Mouse (Mus musculus) macrophage (primary cell): ENCODE measurements around the gene Kbtbd12. TPM values are rescaled to one million over a fixed set of nuclear protein-coding genes. Genes with fewer than 3 reads are reported as not detected.

ENCODE experiments used
- H3K27ac ChIP-seq: fragments of 350-480 bp; formaldehyde crosslinking; 2 replicates; pipeline ENCODE4 v1.9.0; 2021
- H3K36me3 ChIP-seq: fragments of 350-480 bp; formaldehyde crosslinking; 2 replicates; pipeline ENCODE4 v1.9.0; 2021; ENCODE audit errors: inconsistent target
- H3K4me3 ChIP-seq: fragments of 350-480 bp; formaldehyde crosslinking; 2 replicates; pipeline ENCODE4 v1.9.0; 2021; ENCODE audit errors: inconsistent target
- H3K79me2 ChIP-seq: fragments of 350-480 bp; formaldehyde crosslinking; 2 replicates; pipeline ENCODE4 v1.9.0; 2021; ENCODE audit errors: inconsistent target
- WGBS: methylation state at CpG from one replicate; pipeline ENCODE4 v1.1.7; 2026; ENCODE audit warnings: inconsistent platforms; ENCODE audit not compliant: missing documents; 5-methylcytosine and 5-hydroxymethylcytosine counted together
- polyA plus RNA-seq: library from polyadenylated mRNA; stranded (reverse); fragments of 250-400 nt; gene quantifications from 3 replicates; pipeline ENCODE4 v1.2.4, GENCODE M21; 2018; ENCODE audit warnings: inconsistent platforms

The Kbtbd12 gene
- polyA plus RNA-seq, 1 experiment from 2014 or later = 1.2 TPM

DNA sequence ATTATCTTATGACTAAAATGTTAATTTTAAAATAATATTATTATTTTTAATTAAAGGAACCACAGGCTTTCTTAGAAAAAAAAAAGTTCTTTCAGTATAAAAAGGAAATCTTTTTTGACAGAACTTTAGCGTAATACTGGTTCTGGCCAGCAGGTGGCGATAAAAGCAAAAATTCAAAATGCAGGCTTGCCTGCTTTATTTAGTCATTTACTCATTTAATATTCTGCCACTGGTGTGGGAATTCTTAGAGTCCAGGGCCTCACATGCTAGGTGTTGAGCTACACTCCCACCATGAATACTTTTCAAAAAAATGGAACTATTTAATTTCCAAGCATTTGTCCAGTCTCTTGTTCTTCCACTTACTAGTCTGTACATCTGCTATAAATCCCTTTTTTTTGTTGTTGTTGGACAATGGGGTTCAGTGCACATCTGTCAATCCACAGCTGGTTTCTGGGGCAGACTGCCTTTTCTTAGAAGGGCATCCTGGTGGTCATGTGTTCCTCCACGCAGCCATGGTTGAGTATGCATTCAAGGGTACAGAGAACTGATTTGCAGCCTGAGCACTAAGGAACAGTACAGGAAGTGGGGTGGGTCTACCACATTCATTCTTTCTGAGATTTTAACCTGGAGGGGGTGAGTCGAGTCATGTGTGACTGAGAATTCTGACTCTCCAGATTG lies 88.5 kb downstream of the Kbtbd12 start:
- no peak overlapping the region for H3K27ac ChIP-seq
- no peaks in the 10 kb centered on the region for H3K79me2 ChIP-seq
- 24% methylated on average over 4 of the region's 4 CpGs for WGBS

DNA sequence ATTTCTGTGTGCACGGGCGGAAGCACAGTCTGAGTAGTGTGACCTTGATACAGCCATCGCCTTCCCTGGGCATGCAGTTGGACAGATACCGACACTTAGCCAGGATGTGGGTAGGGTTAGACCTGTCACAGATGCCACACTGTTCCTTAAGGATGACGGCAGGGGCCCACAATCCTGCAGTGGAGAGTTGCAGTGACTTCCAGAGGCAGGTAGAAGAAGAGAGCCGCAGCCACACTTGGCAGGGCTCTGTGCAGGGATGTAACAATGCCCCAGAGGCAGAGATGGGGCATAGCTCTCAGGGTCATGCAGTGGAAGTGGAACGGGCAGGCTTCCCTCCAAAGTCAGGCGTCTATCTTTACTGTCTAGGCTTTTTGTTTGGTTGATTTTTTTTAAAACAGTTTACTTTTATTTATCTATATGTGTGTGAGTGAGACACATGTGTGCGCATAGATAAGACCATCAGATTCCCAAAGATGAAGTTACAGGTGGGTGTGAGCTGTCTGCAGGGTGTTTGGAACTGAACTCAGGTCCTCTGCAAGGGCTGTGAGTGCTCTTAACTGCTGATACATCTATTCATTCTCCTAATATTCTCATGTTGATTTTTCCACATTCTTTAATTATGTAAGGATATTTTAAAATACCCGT lies 89.2 kb downstream of the Kbtbd12 start:
- 82% methylated on average over 10 of the region's 10 CpGs for WGBS
- H3K4me3 ChIP-seq = no peak overlapping the region
- no peaks in the 10 kb centered on the region for H3K36me3 ChIP-seq
- no peaks in the 10 kb centered on the region for H3K79me2 ChIP-seq
- no peak overlapping the region for H3K27ac ChIP-seq

More for the DNA sequence above, 88.5 kb downstream of the Kbtbd12 start:
- H3K36me3 ChIP-seq = no peaks in the 10 kb centered on the region
- no peak overlapping the region for H3K4me3 ChIP-seq

DNA sequence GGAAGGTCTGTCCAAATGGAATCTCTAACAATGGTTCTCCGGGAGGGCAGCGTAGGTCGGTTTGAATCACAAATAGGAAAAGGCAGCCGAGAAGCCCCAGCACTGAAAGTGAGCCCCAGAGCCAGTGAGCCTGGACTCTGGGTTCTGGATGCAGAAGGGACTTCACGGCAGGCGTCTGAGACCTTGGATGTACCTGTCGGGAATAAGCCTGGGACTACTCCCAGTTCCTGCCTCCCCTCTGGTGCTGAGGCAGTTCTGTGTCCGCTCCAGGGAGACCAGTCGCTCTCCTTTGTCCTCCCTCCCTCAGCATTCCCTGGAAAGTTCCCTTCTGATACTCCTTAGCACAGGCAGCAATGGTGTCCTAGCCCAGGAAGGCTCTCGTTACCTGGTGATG lies 92.4 kb downstream of the Kbtbd12 start:
- WGBS = 49% methylated on average over 10 of the region's 10 CpGs
- H3K36me3 ChIP-seq = no peaks in the 10 kb centered on the region
- no peak overlapping the region for H3K4me3 ChIP-seq
- no peak overlapping the region for H3K27ac ChIP-seq
- H3K79me2 ChIP-seq = no peaks in the 10 kb centered on the region

DNA sequence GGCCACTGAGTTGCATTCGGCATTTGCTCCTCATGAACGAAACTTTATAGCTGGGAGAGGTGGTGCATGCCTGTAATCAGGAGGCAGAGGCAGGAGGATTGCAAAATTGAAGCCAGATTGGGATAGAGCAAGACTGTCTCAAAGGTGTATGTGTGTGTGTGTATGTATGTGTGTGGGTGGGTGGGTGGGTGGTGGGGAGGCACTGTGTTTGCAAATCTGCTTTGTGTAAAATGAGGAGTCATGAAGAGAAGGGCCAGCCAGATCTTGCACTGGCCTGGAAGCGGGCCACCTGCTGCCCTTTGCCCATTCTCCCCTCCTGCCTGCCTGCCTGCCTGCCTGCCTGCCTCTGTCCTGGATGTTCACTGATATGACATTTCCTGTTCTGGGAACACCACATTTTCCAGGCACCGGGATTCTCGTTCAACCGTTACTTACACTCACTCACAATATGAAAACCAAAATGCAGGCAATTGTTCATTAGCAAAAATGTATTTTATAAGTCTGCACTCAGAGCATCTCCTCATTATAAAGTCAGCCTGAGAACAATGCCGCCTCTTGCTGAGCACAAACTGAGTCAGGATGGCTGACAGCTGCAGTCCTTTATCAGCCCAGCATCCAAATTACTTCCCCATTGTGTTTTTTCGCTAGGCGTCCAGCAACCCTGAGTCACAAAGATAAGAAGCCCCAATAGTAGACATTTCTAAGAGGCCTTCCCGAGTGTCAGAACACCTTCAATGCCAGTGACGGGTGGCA lies 92.9 kb downstream of the Kbtbd12 start:
- 32% methylated on average over 10 of the region's 11 CpGs for WGBS
- H3K27ac ChIP-seq = no peak overlapping the region
- H3K4me3 ChIP-seq = no peak overlapping the region
- H3K36me3 ChIP-seq = no peaks in the 10 kb centered on the region
- no peaks in the 10 kb centered on the region for H3K79me2 ChIP-seq

DNA sequence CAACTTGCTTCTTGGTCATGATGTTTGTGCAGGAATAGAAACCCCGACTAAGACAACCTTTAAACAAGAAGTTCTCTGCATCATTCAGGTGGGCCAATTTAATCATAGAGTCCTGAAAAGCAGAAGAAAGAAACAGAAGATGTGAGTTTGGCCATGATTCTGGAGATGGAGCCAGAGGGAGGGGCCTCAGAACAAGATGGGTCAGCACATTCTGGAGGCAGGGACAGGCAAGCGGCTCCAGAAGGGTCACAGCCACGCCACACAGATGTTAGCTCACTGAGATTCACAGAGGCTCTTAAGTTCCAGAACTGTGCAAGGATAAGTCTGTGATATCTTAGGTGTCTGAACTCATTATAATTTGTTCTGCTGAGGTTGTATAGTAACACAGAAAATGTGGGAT lies 93.5 kb downstream of the Kbtbd12 start:
- no peak overlapping the region for H3K27ac ChIP-seq
- no peaks in the 10 kb centered on the region for H3K36me3 ChIP-seq
- 94% methylated on average over 3 of the region's 3 CpGs for WGBS
- H3K79me2 ChIP-seq = no peaks in the 10 kb centered on the region
- H3K4me3 ChIP-seq = no peak overlapping the region

DNA sequence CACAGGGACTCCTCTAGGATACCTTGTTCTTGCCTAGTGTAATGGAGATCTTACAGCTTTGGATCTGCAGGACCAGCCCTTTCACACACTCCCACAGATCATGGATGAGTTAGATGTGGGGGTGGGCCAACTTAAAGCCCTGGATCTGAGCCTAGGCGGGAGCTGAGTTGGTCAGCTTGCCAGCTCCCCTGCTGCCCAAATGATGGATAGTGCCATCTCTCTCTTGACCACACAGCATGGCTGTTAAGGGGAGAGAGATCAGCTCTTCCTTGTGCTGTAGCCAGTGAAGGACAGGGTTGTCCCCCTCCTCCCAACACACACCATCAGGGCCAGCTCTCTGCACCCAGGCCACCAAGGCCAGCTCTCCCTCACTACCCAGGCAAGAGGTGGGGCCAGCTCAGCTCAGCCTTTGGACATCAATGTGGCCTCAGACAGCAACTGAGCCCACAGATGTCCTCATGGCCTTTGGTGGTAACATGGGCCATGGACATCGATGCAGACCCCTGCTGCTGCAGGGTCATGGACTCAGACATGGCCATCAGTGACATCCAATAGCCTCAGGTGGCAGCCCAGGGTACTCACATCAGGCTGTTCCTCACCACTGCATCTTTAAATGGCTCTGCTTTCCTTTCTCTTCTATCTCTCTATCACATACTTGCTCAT lies 97.5 kb downstream of the Kbtbd12 start:
- Histone ChIP-seq H3K27ac (no peak overlapping the region), H3K36me3 (no peaks in the 10 kb centered on the region), H3K79me2 (no peaks in the 10 kb centered on the region), H3K4me3 (no peak overlapping the region)
- 83% methylated on average over 2 of the region's 2 CpGs for WGBS

DNA sequence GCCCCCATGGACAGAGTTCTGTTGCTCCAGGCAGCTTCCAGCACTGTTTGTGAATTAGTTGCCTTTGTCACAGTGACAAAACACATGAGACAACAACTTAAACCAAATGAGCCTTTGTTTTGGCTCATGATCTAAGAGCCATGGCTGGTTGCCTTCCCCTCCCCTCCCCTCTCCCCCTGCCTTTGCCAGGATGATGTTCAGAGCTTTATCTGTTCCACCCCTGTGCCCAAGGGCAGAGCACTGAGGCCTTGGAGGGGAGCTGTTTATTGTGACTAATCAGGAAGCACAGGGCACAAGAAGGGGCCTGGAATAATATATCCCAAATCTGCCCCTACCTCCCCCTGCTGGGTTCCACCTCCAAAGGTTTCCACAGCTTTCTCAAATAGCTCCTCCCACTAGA lies 107.4 kb downstream of the Kbtbd12 start:
- Histone ChIP-seq H3K36me3 (no peaks in the 10 kb centered on the region), H3K4me3 (no peak overlapping the region), H3K79me2 (no peaks in the 10 kb centered on the region), H3K27ac (no peak overlapping the region)

DNA sequence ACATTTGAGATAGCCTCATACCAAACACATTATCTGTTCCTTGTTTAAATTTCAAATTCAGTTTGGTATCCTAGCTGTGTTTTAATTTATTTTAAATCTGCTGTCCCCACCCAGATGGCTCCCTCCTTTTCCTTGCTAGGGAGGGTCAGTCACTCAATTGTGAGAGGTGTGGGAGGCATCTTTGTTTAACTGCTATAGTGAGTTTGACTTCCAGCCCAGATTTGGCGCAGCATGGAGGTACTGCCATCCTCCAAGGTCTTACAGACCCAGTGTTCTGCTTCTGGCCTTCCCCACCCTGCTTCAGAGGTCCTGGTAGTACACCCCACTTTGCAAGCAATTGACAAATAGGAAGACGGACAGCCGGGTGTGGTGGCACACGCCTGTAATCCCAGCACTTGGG lies 113.7 kb downstream of the Kbtbd12 start:
- WGBS = 95% methylated on average over 3 of the region's 4 CpGs
- Histone ChIP-seq H3K79me2 (no peaks in the 10 kb centered on the region), H3K4me3 (no peak overlapping the region), H3K27ac (no peak overlapping the region), H3K36me3 (no peaks in the 10 kb centered on the region)

DNA sequence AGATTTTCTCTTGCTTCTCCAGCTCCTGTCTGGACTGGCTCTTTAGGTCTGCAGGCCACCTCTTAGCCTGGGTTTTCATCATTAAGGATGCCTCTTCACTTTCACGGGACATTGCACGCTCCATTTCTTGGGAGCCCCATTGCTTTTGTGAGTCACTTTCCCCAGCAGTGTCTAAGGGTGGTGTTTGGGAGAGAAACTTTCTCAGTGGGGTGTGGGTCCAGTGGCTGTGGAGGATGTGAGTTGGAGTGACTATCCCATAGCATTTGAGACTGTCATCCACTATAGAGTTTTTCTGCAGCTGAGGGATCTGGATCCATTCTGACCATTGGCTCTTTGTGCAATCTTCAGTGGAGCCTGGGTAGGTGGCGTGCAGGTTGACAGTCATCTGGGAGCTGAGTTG lies 114.3 kb downstream of the Kbtbd12 start:
- Histone ChIP-seq H3K79me2 (no peaks in the 10 kb centered on the region), H3K4me3 (no peak overlapping the region), H3K27ac (no peak overlapping the region), H3K36me3 (no peaks in the 10 kb centered on the region)
- WGBS = 96% methylated on average over 3 of the region's 3 CpGs

DNA sequence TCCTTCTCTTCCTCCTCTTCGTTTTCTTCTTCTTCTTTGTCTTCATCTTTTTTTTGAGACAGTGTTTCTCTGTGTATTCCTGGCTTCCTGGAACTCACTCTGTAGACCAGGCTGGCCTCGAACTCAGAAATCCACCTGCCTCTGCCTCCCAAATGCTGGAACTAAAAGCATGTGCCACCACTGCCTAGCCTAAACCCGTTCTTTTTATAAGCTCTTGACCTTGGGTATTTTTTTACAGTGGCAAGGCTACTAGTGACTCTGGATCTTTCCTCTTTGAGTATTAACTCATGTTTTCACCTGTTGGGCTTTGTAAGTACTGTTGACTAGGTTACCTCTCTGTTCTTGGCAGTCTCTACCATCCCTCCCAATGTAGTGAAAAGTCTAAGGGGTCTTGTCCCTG lies 114.7 kb downstream of the Kbtbd12 start:
- Histone ChIP-seq H3K79me2 (peaks cover 4% of the 10 kb centered on the region), H3K4me3 (no peak overlapping the region), H3K36me3 (no peaks in the 10 kb centered on the region), H3K27ac (no peak overlapping the region)
- WGBS = 46% methylated on average over 3 of the region's 3 CpGs

DNA sequence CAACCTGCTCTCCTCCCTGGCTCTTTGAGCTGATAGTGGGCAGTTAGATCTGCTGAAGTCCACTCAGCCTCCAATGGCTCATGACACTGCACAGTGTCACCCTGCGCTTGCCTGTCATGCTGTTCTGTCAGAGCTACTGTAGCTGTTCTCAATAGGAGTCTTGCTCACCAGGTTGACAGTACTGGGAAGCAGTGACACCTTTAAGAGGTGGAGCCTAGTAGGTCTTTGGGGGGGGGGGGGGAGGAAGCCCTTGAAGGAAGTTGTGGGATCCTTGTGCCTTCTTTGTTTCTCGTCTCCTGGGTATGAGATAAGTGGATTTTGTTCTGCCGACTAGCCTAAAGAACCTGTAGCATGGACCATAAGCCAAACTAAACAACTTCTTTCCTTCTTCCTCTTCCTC lies 115.1 kb downstream of the Kbtbd12 start:
- Histone ChIP-seq H3K79me2 (peaks cover 8% of the 10 kb centered on the region), H3K4me3 (no peak overlapping the region), H3K27ac (no peak overlapping the region), H3K36me3 (no peaks in the 10 kb centered on the region)
- WGBS = 22% methylated on average over 3 of the region's 3 CpGs

DNA sequence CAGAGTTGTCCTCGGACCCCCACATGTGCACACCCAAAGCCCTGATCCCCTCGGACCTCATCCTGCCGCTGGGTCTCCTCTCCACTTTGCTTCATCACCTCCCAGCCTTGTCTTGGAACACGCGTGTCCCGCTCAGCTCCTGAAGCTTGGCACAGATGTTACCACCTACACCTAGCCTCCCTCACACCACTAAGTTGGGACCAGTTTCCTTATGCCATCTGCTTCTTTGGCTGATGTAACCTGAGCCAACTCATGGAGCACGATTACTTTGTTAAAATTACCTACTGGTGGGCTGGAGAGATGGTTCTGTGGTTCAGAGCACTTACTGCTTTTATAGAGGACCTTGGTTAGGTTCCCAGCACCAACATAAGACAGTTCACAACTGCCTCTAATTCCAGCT lies 115.9 kb downstream of the Kbtbd12 start:
- no peak overlapping the region for H3K27ac ChIP-seq
- peaks cover 16% of the 10 kb centered on the region for H3K79me2 ChIP-seq
- 100% methylated on average over 7 of the region's 7 CpGs for WGBS
- no peaks in the 10 kb centered on the region for H3K36me3 ChIP-seq
- no peak overlapping the region for H3K4me3 ChIP-seq

DNA sequence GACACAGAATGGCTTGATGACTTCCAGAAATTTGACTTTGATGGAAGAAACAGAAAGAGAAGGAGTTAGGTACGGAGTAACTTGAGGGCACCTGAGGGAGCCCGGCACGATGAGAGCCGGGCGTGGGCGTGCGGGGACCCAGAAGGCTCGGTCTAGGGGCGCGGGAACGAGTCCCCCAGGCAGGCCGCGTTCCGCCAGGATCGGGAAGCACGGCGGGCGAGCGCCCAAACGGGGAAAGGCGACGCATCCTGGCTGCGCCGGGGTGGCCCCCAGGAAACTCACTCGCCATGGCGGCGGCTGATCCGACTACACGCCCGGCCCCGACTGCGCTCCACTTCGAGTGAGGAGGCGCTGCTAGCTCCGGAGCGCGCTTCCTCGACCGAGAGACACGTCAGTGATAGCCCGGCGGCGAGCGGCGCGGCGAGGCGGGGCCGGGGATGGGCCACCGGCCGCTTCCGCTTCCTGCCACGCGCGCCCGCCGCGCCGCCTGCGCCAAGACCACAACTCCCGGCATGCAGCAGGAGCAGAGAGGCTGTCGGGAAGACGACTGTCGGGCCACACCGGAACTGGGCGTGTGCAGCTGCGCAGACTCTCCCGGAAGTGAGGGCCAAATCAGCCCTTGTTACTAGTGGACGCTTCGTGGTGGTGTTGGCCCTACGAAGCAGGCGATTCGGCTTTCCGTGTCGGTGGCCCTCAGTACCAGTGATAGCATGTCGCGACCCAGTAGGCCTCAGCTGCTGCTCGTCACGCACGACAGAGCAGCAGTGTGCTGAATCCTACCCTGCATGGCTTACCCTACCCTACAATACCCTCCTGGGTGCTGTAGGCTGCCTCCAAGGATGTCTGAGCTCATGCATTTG lies 119.1 kb downstream of the Kbtbd12 start, which contains the start of gene Sec61a1:
Sec61a1 (minus strand) TSS at position 502 of the 860 bp plus-strand sequence.
- Histone ChIP-seq H3K79me2 (peaks cover 48% of the 10 kb centered on the region), H3K4me3 (peak within 1 kb of the TSS; percentile 89), H3K36me3 (peaks cover 23% of the 10 kb centered on the region), H3K27ac (peak within 1 kb of the TSS; percentile 79)
- under 1% methylated on average over 73 of the region's 80 CpGs for WGBS
